Mouse (Mus musculus): ENCODE data around the gene Pik3c2b.

DNA sequence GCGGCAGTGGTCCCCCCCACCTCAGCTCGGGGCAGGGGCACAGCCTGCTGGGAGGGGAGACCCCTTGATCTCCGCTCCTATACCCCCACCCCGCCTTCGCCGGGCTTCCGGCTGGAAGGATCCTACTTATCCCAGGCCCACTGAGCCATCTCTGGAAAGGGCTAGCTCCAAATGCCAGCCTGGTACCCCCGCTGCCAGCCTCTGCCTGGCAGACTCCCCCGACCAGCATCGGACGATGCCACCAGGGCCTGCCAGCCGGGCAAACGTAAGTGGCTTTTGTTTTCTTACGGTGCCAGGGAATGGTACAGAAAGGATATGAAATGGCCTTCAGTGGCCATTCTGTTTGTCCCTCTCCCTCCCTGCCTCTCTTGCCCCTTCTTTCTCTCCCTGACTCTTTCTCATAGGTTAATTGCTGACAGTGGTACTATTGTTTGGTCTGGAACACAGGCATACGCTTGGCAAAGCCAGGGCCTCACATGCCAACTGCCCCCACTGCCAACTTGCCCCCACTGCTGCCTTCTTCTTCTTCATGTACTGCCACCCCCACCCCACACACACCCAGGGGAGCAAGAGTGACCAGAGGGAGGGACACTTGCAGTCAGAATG is 23.3 kb downstream of the Pik3c2b start:
- TF ChIP-seq GATA1 (IDR thresholded peaks at IDR 0.05; ENCODE audit: low read length) (no peak), TAL1 (IDR thresholded peaks at IDR 0.05; ENCODE audit: low read length) (no peak)
